Mouse (Mus musculus): ENCODE measurements around the gene Gm42791.

DNA sequence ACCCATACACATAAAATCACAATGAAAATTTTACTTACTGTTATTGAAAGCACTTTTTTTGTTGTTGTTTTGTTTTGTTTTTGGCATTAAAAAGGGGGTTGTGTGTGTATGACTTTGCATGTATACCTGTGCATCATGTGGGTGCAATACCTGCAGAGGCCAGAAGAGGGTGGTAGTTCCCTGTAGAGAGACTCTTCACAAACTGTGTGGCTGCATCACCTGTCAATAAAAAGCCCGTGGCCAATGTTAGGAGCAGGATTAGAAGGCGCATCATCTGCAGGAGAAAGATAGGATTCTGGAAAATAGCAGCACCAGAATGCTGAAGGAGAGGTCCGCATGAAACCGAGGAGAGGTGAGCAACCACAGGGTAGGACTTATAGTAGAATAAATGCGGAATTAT, 44.9 kb upstream of the Gm42791 start:
- 0 out of 2 replicates have a peak, but pooled peaks have one; percentile 37 for TF ChIP-seq CTCF (conservative IDR thresholded peaks at IDR 0.05; ENCODE audit: insufficient read depth, insufficient read length, low read depth, low read length)
- TF ChIP-seq POLR2A (IDR thresholded peaks at IDR 0.05; ENCODE audit: low read depth, low read length) = no peak
